Mouse (Mus musculus): ENCODE results near the gene Gbp8. TPM values are rescaled to one million over a fixed set of nuclear protein-coding genes. Genes with fewer than 3 reads are reported as not detected.

Gbp8 gene
- polyA plus RNA-seq, 1 experiment from 2014 or later, result 1.6 TPM

DNA sequence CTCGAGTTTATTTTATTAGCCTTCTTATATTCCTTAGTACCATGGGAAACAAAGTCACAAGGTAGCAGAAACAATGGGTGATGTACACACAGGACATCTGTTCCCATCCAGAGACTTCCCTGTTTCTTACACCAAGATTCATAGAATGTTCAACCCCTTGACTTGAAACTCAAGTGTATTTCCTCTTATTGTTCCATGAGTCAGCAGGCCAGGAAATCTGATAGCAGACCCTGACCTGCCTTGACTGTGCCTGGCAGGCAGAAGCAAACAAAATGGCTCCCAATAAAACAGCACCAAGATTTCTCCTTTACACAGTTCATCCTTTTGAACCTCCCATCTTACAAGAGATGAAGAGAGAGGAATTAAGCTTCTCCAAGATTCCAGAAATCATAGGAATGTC is 126.8 kb downstream of the Gbp8 start:
- no peak overlapping the region for H3K27ac ChIP-seq (ENCODE audit: low read depth, low read length)
- no peaks in the 10 kb centered on the region for H3K27me3 ChIP-seq (ENCODE audit: control insufficient read depth, insufficient read depth, low read length)
- H3K9ac ChIP-seq (ENCODE audit: low read depth, low read length), result no peak overlapping the region
- H3K9me3 ChIP-seq (replicated peaks; ENCODE audit: control insufficient read depth, low read length), result no peaks in the 10 kb centered on the region
- no peak for ATAC-seq (replicated peaks; ENCODE audit: insufficient number of reproducible peaks, low FRiP score, low TSS enrichment)
- no peaks in the 10 kb centered on the region for H3K36me3 ChIP-seq (ENCODE audit: control insufficient read depth, insufficient read depth, low read length)
- H3K4me2 ChIP-seq, result no peak overlapping the region
- H3K4me1 ChIP-seq (ENCODE audit: control insufficient read depth, insufficient read depth, low read length), result no peaks in the 10 kb centered on the region
- WGBS (ENCODE audit: insufficient replicate concordance), result 86% methylated on average over 1 of the region's 1 CpGs
- H3K4me3 ChIP-seq (ENCODE audit: low read depth, low read length), result no peak overlapping the region

DNA sequence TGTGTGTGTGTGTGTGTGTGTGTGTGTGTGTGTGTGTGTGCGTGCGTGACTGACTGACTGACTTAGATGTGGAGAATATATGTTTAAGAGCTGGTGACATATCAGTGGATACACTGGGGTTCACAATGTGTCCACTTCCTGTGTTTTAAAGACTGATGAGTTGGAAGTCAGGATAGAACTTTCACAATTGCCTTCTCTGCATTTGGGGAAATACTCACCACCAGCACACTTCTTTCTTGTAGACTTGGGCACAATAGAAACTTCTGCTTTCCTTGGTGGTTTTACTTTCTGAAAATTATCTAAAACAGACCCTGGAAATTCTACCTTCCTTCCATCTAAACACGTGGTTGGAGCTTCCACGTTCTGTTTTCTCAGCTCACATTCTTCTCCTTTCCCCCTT is 127.8 kb downstream of the Gbp8 start:
- Histone ChIP-seq H3K9me3 (replicated peaks; ENCODE audit: control insufficient read depth, low read length) (no peaks in the 10 kb centered on the region), H3K9ac (ENCODE audit: low read depth, low read length) (no peak overlapping the region), H3K4me2 (no peak overlapping the region), H3K4me1 (ENCODE audit: control insufficient read depth, insufficient read depth, low read length) (no peaks in the 10 kb centered on the region), H3K27ac (ENCODE audit: low read depth, low read length) (no peak overlapping the region), H3K4me3 (ENCODE audit: low read depth, low read length) (no peak overlapping the region), H3K27me3 (ENCODE audit: control insufficient read depth, insufficient read depth, low read length) (no peaks in the 10 kb centered on the region), H3K36me3 (ENCODE audit: control insufficient read depth, insufficient read depth, low read length) (no peaks in the 10 kb centered on the region)
- ATAC-seq (replicated peaks; ENCODE audit: insufficient number of reproducible peaks, low FRiP score, low TSS enrichment), result no peak
- 75% methylated on average over 4 of the region's 4 CpGs for WGBS (ENCODE audit: insufficient replicate concordance)

DNA sequence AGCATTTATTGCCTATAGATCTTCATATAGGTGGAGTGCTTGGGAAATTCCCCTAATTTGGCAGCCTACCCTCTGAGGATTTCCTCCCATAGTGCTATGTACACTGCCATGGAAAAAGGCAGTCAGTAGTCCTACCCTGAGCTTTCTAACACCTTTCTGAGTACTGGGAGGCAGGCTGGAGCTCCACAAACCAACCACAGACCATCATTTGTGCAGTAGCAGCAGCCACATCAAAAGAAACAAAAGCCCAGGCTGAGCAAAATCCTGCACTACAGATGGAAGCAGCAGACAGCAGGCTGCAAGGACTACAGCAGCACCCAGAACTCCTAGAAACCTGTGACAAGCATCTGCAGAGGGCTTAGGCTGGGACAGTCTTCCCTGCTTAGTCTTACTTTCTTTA is 129.0 kb downstream of the Gbp8 start:
- H3K4me3 ChIP-seq (ENCODE audit: low read depth, low read length), result no peak overlapping the region
- no peaks in the 10 kb centered on the region for H3K4me1 ChIP-seq (ENCODE audit: control insufficient read depth, insufficient read depth, low read length)
- H3K4me2 ChIP-seq, result no peak overlapping the region
- H3K9ac ChIP-seq (ENCODE audit: low read depth, low read length), result no peak overlapping the region
- no peaks in the 10 kb centered on the region for H3K36me3 ChIP-seq (ENCODE audit: control insufficient read depth, insufficient read depth, low read length)
- H3K27me3 ChIP-seq (ENCODE audit: control insufficient read depth, insufficient read depth, low read length), result no peaks in the 10 kb centered on the region
- H3K27ac ChIP-seq (ENCODE audit: low read depth, low read length), result no peak overlapping the region
- ATAC-seq (replicated peaks; ENCODE audit: insufficient number of reproducible peaks, low FRiP score, low TSS enrichment), result no peak
- H3K9me3 ChIP-seq (replicated peaks; ENCODE audit: control insufficient read depth, low read length), result no peaks in the 10 kb centered on the region

DNA sequence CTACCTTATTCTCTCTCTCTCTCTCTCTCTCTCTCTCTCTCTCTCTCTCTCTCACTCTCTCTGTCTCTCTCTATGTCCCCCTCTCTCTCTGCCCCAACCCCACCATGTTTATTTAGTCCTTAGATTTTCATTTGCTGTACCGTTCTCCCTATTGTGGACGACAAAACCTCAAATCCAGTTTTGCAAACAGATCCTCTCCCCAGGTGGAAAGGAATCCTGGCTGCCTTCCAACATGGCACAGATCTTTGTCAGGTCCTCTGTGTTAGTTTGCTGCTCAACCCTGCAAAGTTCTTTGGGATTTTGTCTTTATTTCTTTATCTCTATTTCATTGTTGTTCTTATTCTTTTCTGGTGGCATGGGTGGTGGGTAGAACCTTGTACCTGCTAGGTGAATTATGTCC is 149.9 kb downstream of the Gbp8 start:
- no peaks in the 10 kb centered on the region for H3K4me1 ChIP-seq (ENCODE audit: control insufficient read depth, insufficient read depth, low read length)
- H3K4me3 ChIP-seq (ENCODE audit: low read depth, low read length), result no peak overlapping the region
- no peaks in the 10 kb centered on the region for H3K27me3 ChIP-seq (ENCODE audit: control insufficient read depth, insufficient read depth, low read length)
- no peak overlapping the region for H3K27ac ChIP-seq (ENCODE audit: low read depth, low read length)
- H3K4me2 ChIP-seq, result no peak overlapping the region
- no peaks in the 10 kb centered on the region for H3K9me3 ChIP-seq (replicated peaks; ENCODE audit: control insufficient read depth, low read length)
- no peaks in the 10 kb centered on the region for H3K36me3 ChIP-seq (ENCODE audit: control insufficient read depth, insufficient read depth, low read length)
- no peak for ATAC-seq (replicated peaks; ENCODE audit: insufficient number of reproducible peaks, low FRiP score, low TSS enrichment)
- 95% methylated on average over 2 of the region's 2 CpGs for whole genome bisulfite sequencing (ENCODE audit: insufficient replicate concordance)
- H3K9ac ChIP-seq (ENCODE audit: low read depth, low read length), result no peak overlapping the region

GRCm38 (mm10) chr5:104988000-104988399 is 151.3 kb downstream of the Gbp8 start:
- no peak for ATAC-seq (replicated peaks; ENCODE audit: insufficient number of reproducible peaks, low FRiP score, low TSS enrichment)
- Histone ChIP-seq H3K27me3 (ENCODE audit: control insufficient read depth, insufficient read depth, low read length) (no peaks in the 10 kb centered on the region), H3K36me3 (ENCODE audit: control insufficient read depth, insufficient read depth, low read length) (no peaks in the 10 kb centered on the region), H3K9ac (ENCODE audit: low read depth, low read length) (no peak overlapping the region), H3K27ac (ENCODE audit: low read depth, low read length) (no peak overlapping the region), H3K9me3 (replicated peaks; ENCODE audit: control insufficient read depth, low read length) (no peaks in the 10 kb centered on the region), H3K4me1 (ENCODE audit: control insufficient read depth, insufficient read depth, low read length) (no peaks in the 10 kb centered on the region), H3K4me2 (no peak overlapping the region), H3K4me3 (ENCODE audit: low read depth, low read length) (no peak overlapping the region)
- WGBS (ENCODE audit: insufficient replicate concordance), result 73% methylated on average over 2 of the region's 2 CpGs

DNA sequence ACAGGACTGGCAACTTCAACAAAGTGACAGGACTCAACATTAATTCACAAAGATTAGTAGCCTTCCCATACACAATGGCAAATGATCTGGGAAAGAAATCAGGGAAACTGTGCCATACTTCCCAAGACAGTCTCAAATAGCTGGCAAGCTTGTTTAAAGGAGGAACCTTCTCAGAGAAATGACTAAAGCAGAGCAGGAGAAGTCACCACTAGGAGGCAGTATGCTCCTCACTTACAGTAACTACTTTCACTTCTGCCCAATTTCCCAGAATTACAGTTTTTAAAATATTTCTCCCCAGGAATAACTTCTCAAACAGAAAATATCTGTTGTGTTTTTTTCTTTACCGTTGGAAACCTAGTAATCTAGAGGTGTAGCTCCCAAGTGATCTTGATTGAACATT is 152.6 kb downstream of the Gbp8 start:
- no peak for ATAC-seq (replicated peaks; ENCODE audit: insufficient number of reproducible peaks, low FRiP score, low TSS enrichment)
- WGBS (ENCODE audit: insufficient replicate concordance), result 35% methylated on average over 1 of the region's 1 CpGs

DNA sequence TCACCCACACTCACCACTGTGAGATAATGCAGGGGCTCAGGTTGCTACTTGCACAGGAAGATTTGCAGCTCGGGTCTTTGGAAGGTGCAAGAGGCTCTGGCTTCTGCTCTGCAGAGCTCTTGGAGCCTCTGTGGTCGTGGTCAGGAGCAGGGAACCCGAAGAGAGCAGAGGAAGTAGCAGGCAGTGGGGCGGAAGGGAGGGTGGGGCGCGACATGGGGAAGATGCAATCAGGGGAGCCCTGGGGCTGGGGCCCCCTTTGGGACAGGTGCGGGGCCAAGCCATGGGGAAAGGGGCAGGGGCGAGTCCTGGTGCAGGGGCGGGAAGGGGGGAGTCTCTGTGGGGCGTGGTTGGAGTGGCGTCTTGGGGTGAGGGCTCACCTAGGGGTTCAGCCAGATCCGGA is 156.8 kb downstream of the Gbp8 start, which contains the start of gene Abcg3:
Gene Abcg3 (minus strand): TSS at position 184 of the 400 bp plus-strand sequence.
- peak within 1 kb of the TSS; percentile 23; the same call in 1 of the 2 replicates for H3K9ac ChIP-seq (ENCODE audit: low read depth, low read length)
- WGBS (ENCODE audit: insufficient replicate concordance), result 23% methylated on average over 12 of the region's 12 CpGs

More for the DNA sequence above, 152.6 kb downstream of the Gbp8 start:
- no peak overlapping the region for H3K9ac ChIP-seq (ENCODE audit: low read depth, low read length)
- H3K36me3 ChIP-seq (ENCODE audit: control insufficient read depth, insufficient read depth, low read length), result no peaks in the 10 kb centered on the region
- no peaks in the 10 kb centered on the region for H3K9me3 ChIP-seq (replicated peaks; ENCODE audit: control insufficient read depth, low read length)
- no peak overlapping the region for H3K27ac ChIP-seq (ENCODE audit: low read depth, low read length)
- no peak overlapping the region for H3K4me2 ChIP-seq
- H3K4me3 ChIP-seq (ENCODE audit: low read depth, low read length), result no peak overlapping the region
- no peaks in the 10 kb centered on the region for H3K27me3 ChIP-seq (ENCODE audit: control insufficient read depth, insufficient read depth, low read length)
- peaks cover 2% of the 10 kb centered on the region; the same call in 1 of the 2 replicates for H3K4me1 ChIP-seq (ENCODE audit: control insufficient read depth, insufficient read depth, low read length)

DNA sequence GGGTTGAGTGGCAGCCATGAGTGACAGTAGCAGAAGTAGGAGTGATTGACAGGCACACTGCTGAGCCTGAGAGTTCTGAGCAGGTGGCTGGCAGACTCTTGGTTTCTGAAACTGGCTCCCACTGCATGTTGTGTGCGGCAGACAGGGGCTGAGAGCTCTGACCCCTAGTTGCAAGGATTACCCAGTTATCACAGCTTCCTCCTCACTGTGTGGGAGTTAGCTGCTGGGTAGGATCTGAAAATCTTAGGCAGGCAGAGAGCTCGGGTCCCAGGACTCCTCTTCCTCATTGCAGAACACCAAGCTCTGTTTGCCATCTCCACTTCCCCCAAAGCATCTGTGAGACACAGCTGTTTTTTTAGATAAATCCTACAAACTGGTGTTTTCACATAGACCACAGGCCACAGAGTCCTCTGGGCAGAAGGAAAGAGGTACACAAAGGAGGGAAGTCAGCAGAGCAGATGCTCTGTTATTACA is 160.3 kb downstream of the Gbp8 start:
- H3K4me1 ChIP-seq (ENCODE audit: control insufficient read depth, insufficient read depth, low read length), result peaks cover 2% of the 10 kb centered on the region; the same call in 1 of the 2 replicates
- no peak overlapping the region for H3K9ac ChIP-seq (ENCODE audit: low read depth, low read length)
- no peak overlapping the region for H3K4me3 ChIP-seq (ENCODE audit: low read depth, low read length)
- H3K9me3 ChIP-seq (replicated peaks; ENCODE audit: control insufficient read depth, low read length), result no peaks in the 10 kb centered on the region
- no peak overlapping the region for H3K27ac ChIP-seq (ENCODE audit: low read depth, low read length)
- H3K36me3 ChIP-seq (ENCODE audit: control insufficient read depth, insufficient read depth, low read length), result no peaks in the 10 kb centered on the region
- H3K27me3 ChIP-seq (ENCODE audit: control insufficient read depth, insufficient read depth, low read length), result no peaks in the 10 kb centered on the region
- no peak overlapping the region for H3K4me2 ChIP-seq
- ATAC-seq (replicated peaks; ENCODE audit: insufficient number of reproducible peaks, low FRiP score, low TSS enrichment), result no peak
- WGBS (ENCODE audit: insufficient replicate concordance), result 46% methylated on average over 2 of the region's 2 CpGs

More for the DNA sequence above, 156.8 kb downstream of the Gbp8 start, which contains the start of gene Abcg3:
- H3K4me3 ChIP-seq (ENCODE audit: low read depth, low read length), result peak within 1 kb of the TSS; percentile 29
- H3K9me3 ChIP-seq (replicated peaks; ENCODE audit: control insufficient read depth, low read length), result no peaks in the 10 kb centered on the region
- peaks cover 2% of the 10 kb centered on the region; the same call in 1 of the 2 replicates for H3K4me1 ChIP-seq (ENCODE audit: control insufficient read depth, insufficient read depth, low read length)
- peak within 1 kb of the TSS; percentile 53 for H3K4me2 ChIP-seq
- no peaks in the 10 kb centered on the region for H3K27me3 ChIP-seq (ENCODE audit: control insufficient read depth, insufficient read depth, low read length)
- H3K36me3 ChIP-seq (ENCODE audit: control insufficient read depth, insufficient read depth, low read length), result no peaks in the 10 kb centered on the region
- no peak within 1 kb of the TSS for H3K27ac ChIP-seq (ENCODE audit: low read depth, low read length)
- ATAC-seq (replicated peaks; ENCODE audit: insufficient number of reproducible peaks, low FRiP score, low TSS enrichment), result no peak

Data from heart, embryonic 11.5 days (tissue).